Mouse (Mus musculus): ENCODE measurements around the gene Phxr2.

Gene Phxr2

DNA sequence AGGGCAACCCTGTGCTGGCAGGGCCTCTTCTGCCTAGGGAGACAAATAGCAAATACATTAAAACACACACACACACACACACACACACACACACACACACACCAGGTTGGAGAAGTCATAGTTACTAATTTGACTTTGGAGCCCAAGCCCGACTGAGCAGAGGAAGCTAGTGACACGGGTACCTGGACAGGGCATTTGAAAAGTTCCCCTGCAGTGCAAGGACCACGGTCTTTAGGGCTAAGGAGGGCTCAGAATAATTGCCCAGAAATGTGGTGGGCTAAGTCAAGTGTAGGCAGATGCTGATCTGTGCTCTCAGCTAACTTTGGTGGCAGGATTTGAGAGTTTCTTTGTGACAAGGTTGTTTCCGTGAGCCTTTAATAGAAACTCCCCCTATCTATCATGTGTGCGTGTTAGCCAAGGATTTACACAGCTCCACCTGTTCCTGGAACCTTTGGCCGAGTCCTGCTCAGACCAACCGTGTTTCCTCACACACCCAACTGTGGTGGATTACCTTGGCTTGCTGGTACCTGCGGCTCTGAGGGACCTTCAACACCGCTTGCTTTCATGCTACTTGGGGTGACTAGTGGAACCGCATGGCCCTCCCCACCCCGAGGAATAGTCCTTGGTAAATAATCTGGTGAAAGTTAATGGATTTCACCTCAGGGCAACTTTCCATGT is 6.6 kb upstream of the Phxr2 start:
- DNase-seq (ENCODE audit: low spot score), result no peak

GRCm38 (mm10) chr10:99132189-99132588 is 6.1 kb upstream of the Phxr2 start:
- no peak for DNase-seq (ENCODE audit: low spot score)

- no peak for DNase-seq (ENCODE audit: low spot score)
Measured at GRCm38 (mm10) chr10:99131298-99131697, 5.2 kb upstream of the Phxr2 start.

GRCm38 (mm10) chr10:99130611-99131010 is 4.5 kb upstream of the Phxr2 start:
- DNase-seq (ENCODE audit: low spot score), result no peak

DNA sequence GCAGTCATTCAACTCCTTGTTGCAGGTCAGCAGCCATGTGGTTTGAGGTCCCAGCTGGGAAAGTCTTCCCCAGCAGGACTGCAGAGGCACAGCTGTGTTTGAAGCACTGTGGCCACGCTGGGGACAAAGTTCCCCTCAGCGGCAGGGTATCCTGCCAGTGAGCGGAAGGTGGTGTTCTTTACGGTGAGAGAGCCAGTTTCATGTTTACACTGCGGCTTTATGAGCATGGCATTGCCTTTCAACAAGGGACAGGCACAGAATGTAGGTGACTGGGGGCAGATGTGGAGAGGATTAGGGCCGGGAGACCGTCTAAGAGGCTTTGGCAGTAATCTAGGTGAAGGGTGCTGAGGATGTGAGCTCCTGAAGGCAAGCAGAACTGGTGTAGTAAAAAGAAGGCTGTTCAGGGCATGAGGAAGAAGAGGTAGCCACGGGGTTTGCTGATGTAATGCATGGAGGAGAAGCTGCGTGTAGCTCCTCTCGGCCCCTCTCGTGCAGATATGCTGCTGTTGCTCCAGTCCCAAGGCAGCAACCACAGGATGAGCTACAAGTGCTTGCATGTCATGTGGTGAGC is 1.7 kb upstream of the Phxr2 start:
- DNase-seq (ENCODE audit: low spot score), result no peak

DNA sequence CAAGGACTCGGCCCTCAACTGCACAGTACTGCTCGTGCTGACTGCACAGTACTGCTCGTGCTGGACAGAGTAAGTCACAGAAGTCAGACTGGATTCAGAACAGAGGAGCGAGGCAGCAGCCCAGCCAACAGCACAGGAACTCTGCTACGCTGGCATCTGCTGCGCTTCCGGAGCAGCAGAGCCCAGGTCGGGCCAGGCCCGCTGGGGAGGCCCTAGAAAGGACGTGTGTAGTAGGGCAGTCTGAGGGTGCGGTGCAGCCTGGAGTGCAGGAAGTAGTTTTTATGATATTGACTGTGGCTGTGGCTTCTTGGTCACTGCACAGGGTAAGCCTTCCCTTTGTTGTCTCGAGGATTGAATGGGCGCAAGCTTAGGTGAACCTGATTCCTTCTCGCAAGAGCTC is 829 bp upstream of the Phxr2 start:
- no peak for DNase-seq (ENCODE audit: low spot score)

GRCm38 (mm10) chr10:99119471-99119870 is 6.7 kb downstream of the Phxr2 start:
- no peak for DNase-seq (ENCODE audit: low spot score)

GRCm38 (mm10) chr10:99118697-99119096 is 7.4 kb downstream of the Phxr2 start:
- peak; percentile 26 for DNase-seq (ENCODE audit: low spot score)

GRCm38 (mm10) chr10:99117876-99118275 is 8.2 kb downstream of the Phxr2 start:
- DNase-seq (ENCODE audit: low spot score), result peak; percentile 22

GRCm38 (mm10) chr10:99116650-99117615 is 9.2 kb downstream of the Phxr2 start:
- no peak for DNase-seq (ENCODE audit: low spot score)

- DNase-seq (ENCODE audit: low spot score), result no peak
Measured at GRCm38 (mm10) chr10:99116237-99116632, 9.9 kb downstream of the Phxr2 start.

- peak; percentile 74 for DNase-seq (ENCODE audit: low spot score)
Measured at GRCm38 (mm10) chr10:99115471-99116236, 10.5 kb downstream of the Phxr2 start.

- no peak for DNase-seq (ENCODE audit: low spot score)
Measured at GRCm38 (mm10) chr10:99114295-99114694, 11.8 kb downstream of the Phxr2 start.

DNA sequence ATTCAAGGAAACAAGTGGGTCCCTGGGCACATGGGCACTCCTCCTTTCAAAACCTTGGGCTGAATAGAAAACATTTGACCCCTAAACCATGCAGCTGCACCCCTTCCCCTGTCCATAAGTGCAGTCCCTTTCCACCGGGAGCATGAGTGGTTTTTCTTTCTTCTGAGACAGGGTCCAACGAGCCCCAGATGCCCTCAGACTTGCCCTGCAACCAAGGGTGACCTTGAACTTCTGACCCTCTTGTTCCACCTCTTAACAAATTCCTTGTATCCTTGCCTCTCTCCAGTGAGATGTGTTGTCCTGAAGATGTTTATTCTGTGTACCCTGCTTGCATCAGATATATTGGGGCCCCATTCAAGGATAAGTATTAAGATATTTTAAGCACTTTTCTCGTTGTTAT is 12.6 kb downstream of the Phxr2 start:
- DNase-seq (ENCODE audit: low spot score), result no peak

DNA sequence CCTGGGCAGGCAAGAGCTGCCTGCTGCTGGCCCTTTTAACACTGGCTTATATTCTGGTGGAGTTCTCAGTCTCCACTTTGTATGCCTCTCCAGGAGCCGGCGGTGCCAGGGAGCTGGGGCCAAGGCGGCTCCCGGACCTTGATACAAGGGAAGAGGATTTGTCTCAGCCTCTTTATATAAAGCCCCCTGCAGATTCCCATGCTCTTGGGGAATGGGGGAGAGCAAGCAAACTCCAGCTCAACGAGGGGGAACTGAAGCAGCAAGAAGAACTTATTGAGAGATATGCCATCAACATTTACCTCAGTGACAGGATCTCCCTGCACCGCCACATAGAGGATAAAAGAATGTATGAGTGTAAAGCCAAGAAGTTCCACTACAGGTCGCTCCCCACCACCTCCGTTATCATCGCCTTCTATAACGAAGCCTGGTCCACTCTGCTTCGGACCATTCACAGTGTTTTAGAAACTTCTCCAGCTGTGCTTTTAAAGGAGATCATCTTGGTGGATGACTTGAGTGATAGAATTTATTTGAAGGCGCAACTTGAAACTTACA is 17.6 kb downstream of the Phxr2 start:
- no peak for DNase-seq (ENCODE audit: low spot score)

- DNase-seq (ENCODE audit: low spot score), result peak; percentile 87
Measured at GRCm38 (mm10) chr10:99107964-99108363, 18.2 kb downstream of the Phxr2 start, which contains the start of gene Galnt4. Gene Galnt4, plus strand, starts transcription at chr10:99108159.

DNA sequence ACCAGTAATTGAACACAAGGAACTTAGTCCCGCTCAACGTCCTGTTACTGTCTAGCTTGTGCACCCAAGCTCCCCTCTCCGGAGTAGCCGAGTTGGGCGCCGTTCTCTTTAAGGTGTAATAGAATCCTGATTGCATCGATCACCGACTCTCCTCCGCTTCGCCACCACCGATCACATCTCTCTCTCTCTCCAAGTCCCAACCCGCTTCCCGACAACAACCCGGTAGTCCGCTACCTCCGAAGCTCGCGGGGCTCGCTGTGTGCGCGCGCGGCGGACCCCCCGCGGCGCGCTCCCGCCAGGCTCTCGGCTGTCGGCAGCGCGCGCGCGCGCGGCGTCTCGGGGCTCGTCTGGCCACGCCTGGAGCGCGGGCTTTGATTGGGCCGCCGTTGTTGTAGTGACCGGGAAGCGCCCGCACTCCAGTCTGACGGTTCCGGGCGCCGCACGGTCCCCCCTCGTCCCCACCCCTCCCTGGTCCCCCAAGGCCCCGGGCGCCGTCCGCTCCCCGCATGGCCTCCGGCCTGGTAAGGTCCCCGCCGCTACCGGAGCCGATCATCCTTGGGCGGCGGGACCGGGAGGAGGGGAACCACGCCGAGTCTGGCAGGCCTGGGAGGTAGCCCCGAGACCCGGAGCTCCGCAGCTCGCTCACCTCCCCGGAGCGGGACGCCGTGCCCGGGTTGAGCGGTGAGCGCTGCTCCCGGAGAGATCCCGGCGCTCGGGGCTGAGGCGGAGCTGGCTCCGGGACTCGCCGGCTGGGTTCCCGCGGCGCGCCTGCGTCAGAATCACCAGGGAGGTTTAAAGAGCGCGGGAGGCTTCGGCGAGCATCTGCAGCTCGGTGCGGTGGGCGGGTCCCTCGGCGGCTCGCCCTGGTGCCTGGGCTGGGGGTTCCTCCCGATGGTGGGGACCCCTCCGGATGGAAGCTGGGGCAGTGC is 19.2 kb downstream of the Phxr2 start, which contains the start of gene Poc1b:
Gene Poc1b, plus strand, starts transcription at position 334 of the 929 bp plus-strand sequence.
- DNase-seq (ENCODE audit: low spot score), result peak; percentile 91

DNA sequence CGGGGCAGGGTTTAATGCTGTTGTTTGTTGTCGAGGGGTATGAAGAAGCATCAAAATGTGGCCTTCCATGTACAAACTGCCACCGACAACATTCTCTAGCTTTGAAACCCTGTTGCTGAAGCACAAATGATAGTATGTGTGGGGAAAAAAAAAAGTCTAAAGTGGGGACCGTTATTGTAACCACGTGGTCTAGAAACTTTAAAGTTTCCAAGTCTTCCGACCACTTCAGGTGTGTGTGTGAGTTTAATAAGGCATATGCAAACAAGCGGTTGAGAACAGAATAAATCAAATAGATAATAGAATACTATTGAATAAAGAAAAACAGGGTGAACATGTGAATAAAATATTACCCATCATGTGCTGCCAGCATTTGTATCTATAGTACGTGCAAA is 19.8 kb downstream of the Phxr2 start:
- no peak for DNase-seq (ENCODE audit: low spot score)

- no peak for DNase-seq (ENCODE audit: low spot score)
Measured at GRCm38 (mm10) chr10:99105522-99105921, 20.6 kb downstream of the Phxr2 start.

GRCm38 (mm10) chr10:99097374-99097773 is 28.8 kb downstream of the Phxr2 start:
- no peak for DNase-seq (ENCODE audit: low spot score)

Data from yolk sac, embryonic 10.5 days (tissue).